Mouse (Mus musculus) heart, postnatal 0 days (tissue): ENCODE measurements at regions not wholly inside any gene's neighbourhood (a gene's known extent, or its start where the extent isn't known, plus 50 kb on each side); places are given as distances from the start of the nearest gene placed in this dataset.

Source experiments
- CTCF ChIP-seq: IDR thresholded peaks from 2 replicates; pipeline ENCODE4 v1.5.1; 2016; ENCODE audit warnings: antibody characterized with exemption, control low read depth, low read depth
- EP300 ChIP-seq: IDR thresholded peaks from 2 replicates; pipeline ENCODE4 v1.6.1; 2016; ENCODE audit warnings: antibody characterized with exemption, low read depth

DNA sequence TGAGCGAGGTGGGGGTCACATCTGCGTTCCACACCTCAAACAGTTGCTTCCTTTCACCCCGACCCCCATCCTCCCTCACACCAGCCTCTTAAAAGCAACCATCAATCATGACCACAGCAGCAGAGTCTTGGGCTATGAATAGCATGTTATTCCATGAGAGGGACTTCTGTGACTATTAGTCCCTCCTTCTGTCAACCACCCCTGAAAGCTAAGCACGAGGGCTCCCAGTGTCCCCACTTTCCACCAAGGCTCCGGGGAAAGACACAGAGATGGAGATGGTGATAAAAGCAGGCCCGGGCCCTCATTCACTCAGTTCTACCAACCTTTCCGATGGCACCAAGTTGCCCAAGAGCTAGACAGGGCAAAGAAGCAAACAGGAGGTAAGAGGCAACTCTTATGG, 66.3 kb upstream of the Rgma start:
- no peak for TF ChIP-seq CTCF
- TF ChIP-seq EP300: no peak
